Mouse (Mus musculus) liver, embryonic 14.5 days (tissue): Measurements from ENCODE around the gene Galntl6. TPM values are rescaled to one million over a fixed set of nuclear protein-coding genes. Genes with fewer than 3 reads are reported as not detected.

Source experiments
- ATAC-seq: fragments of 200-750 bp; cut with Nextera tagmentation; 2 replicates; pipeline ENCODE4 v1.8.0; 2017; ENCODE audit warnings: moderate number of reproducible peaks, mild to moderate bottlenecking, moderate library complexity; ENCODE audit not compliant: insufficient read depth
- DNase-seq, 3 experiments: peaks; one replicate each; pipeline ENCODE4 v3.0.0-alpha.2; 2012 to 2013; ENCODE audit warnings: low read depth in 3 of 3, low spot score in 3 of 3
- H3K27ac ChIP-seq: fragments of 300-500 bp; sonication (generic); 2 replicates; pipeline ENCODE4 v1.5.1; 2014; ENCODE audit warnings: moderate library complexity, mild to moderate bottlenecking, control low read depth, inconsistent platforms
- H3K27me3 ChIP-seq: fragments of 300-500 bp; sonication (generic); 2 replicates; pipeline ENCODE4 v1.6.1; 2014; ENCODE audit warnings: mild to moderate bottlenecking, low read length, moderate library complexity; ENCODE audit not compliant: control insufficient read depth, insufficient read depth
- H3K36me3 ChIP-seq: fragments of 300-500 bp; sonication (generic); replicated peaks from 2 replicates; pipeline ENCODE4 v1.6.1; 2014; ENCODE audit warnings: low read depth; ENCODE audit not compliant: control insufficient read depth, insufficient read depth
- H3K4me1 ChIP-seq, 2 experiments: fragments of 200-500 bp in 1 of 2; fragments of 300-500 bp in 1 of 2; sonication (generic) in 1 of 2; replicated peaks; 2 replicates each; pipeline ENCODE4 v1.6.1; 2012 to 2014; ENCODE audit warnings: antibody characterized with exemption in 1 of 2, inconsistent platforms in 1 of 2, low read length in 1 of 2; ENCODE audit not compliant: control insufficient read depth in 2 of 2, insufficient read depth in 2 of 2
- H3K4me2 ChIP-seq: fragments of 300-500 bp; sonication (generic); 2 replicates; pipeline ENCODE4 v1.6.1; 2014; ENCODE audit warnings: low read depth, mild to moderate bottlenecking, control low read depth, moderate library complexity
- H3K4me3 ChIP-seq, 2 experiments: fragments of 200-500 bp in 1 of 2; fragments of 300-500 bp in 1 of 2; sonication (generic) in 1 of 2; 2 replicates each; pipeline ENCODE4 v1.5.1; 2012 to 2014; ENCODE audit warnings: low read depth in 2 of 2, low read length in 2 of 2, mild to moderate bottlenecking in 2 of 2, control low read depth in 1 of 2, inconsistent platforms in 1 of 2, moderate library complexity in 1 of 2; ENCODE audit not compliant: insufficient read depth in 1 of 2
- H3K9ac ChIP-seq: fragments of 300-500 bp; sonication (generic); replicated peaks from 2 replicates; pipeline ENCODE4 v1.6.1; 2014; ENCODE audit warnings: mild to moderate bottlenecking, control low read depth, moderate library complexity
- H3K9me3 ChIP-seq: fragments of 300-500 bp; sonication (generic); 2 replicates; pipeline ENCODE4 v1.6.1; 2016; ENCODE audit warnings: low read length, mixed read lengths; ENCODE audit not compliant: control insufficient read depth
- CTCF ChIP-seq: IDR thresholded peaks from 2 replicates; pipeline ENCODE4 v1.5.1; 2016; ENCODE audit warnings: antibody characterized with exemption, low read depth, control low read depth
- EP300 ChIP-seq: IDR thresholded peaks from 2 replicates; pipeline ENCODE4 v1.6.1; 2016; ENCODE audit warnings: antibody characterized with exemption, low read depth
- WGBS: fragments of 180-500 bp; shearing (Covaris S2); extraction: QIAGEN DNeasy Blood & Tissue Kit; methylation state at CpG from one replicate; pipeline ENCODE4 v1.1.7; 2014; ENCODE audit not compliant: insufficient replicate concordance; 5-methylcytosine and 5-hydroxymethylcytosine counted together
- polyA plus RNA-seq, 2 experiments: library from polyadenylated mRNA; depleted of rRNA in 1 of 2; stranded (reverse) in 1 of 2; unstranded in 1 of 2; fragments of >200 nt; fragmentation: Nextera tagmentation in 1 of 2; extraction: Ambion mirVana in 1 of 2; gene quantifications; 2 replicates each; pipeline versions ENCODE4 v1.2.1 to v1.2.3; 2012 to 2014

Gene Galntl6
- polyA plus RNA-seq, 2 experiments: not detected

- H3K27ac ChIP-seq: no peak overlapping the region
- DNase-seq (no peak), ATAC-seq (no peak)
- H3K4me3 ChIP-seq: no peak overlapping the region
- no peaks in the 10 kb centered on the region for H3K36me3 ChIP-seq
- H3K9ac ChIP-seq: no peak overlapping the region
- no peak for TF ChIP-seq EP300
- no peak for TF ChIP-seq CTCF
- no peaks in the 10 kb centered on the region for H3K4me1 ChIP-seq
- H3K4me2 ChIP-seq: no peak overlapping the region
- no peaks in the 10 kb centered on the region for H3K27me3 ChIP-seq
- 60% methylated on average over 4 of the region's 4 CpGs for WGBS
- no peaks in the 10 kb centered on the region for H3K9me3 ChIP-seq
Observed at GRCm38 (mm10) chr8:58291487-58291886, 621.0 kb downstream of the Galntl6 start.

GRCm38 (mm10) chr8:58290080-58290479 lies 622.4 kb downstream of the Galntl6 start:
- H3K4me3 ChIP-seq: no peak overlapping the region
- H3K27me3 ChIP-seq: no peaks in the 10 kb centered on the region
- TF ChIP-seq EP300: no peak
- TF ChIP-seq CTCF: no peak
- H3K9me3 ChIP-seq: no peaks in the 10 kb centered on the region
- H3K9ac ChIP-seq: no peak overlapping the region
- H3K27ac ChIP-seq: no peak overlapping the region
- no peak for ATAC-seq
- H3K4me2 ChIP-seq: no peak overlapping the region
- H3K4me1 ChIP-seq: no peaks in the 10 kb centered on the region
- no peak for DNase-seq
- no peaks in the 10 kb centered on the region for H3K36me3 ChIP-seq

- DNase-seq (no peak), ATAC-seq (no peak)
- Histone ChIP-seq H3K36me3 (no peaks in the 10 kb centered on the region), H3K27me3 (no peaks in the 10 kb centered on the region), H3K9me3 (no peaks in the 10 kb centered on the region), H3K4me1 (no peaks in the 10 kb centered on the region), H3K9ac (no peak overlapping the region), H3K4me2 (no peak overlapping the region), H3K4me3 (no peak overlapping the region), H3K27ac (no peak overlapping the region)
- 66% methylated on average over 2 of the region's 2 CpGs for WGBS
- TF ChIP-seq CTCF: no peak
- no peak for TF ChIP-seq EP300
Observed at GRCm38 (mm10) chr8:58265485-58265884, 647.0 kb downstream of the Galntl6 start.

GRCm38 (mm10) chr8:58258577-58259315 lies 653.7 kb downstream of the Galntl6 start:
- Histone ChIP-seq H3K27ac (no peak overlapping the region), H3K4me3 (no peak overlapping the region), H3K27me3 (no peaks in the 10 kb centered on the region), H3K36me3 (no peaks in the 10 kb centered on the region), H3K4me1 (no peaks in the 10 kb centered on the region), H3K9ac (no peak overlapping the region), H3K4me2 (no peak overlapping the region), H3K9me3 (no peaks in the 10 kb centered on the region)
- no peak for ATAC-seq
- TF ChIP-seq EP300 (no peak), CTCF (no peak)
- no peak for DNase-seq
- WGBS: 65% methylated on average over 2 of the region's 2 CpGs

GRCm38 (mm10) chr8:58253620-58254019 lies 658.8 kb downstream of the Galntl6 start:
- H3K4me3 ChIP-seq: no peak overlapping the region
- DNase-seq: no peak
- H3K9ac ChIP-seq: no peak overlapping the region
- no peak for TF ChIP-seq EP300
- no peak for TF ChIP-seq CTCF
- H3K27ac ChIP-seq: no peak overlapping the region
- H3K9me3 ChIP-seq: no peaks in the 10 kb centered on the region
- H3K27me3 ChIP-seq: no peaks in the 10 kb centered on the region
- H3K36me3 ChIP-seq: no peaks in the 10 kb centered on the region
- H3K4me2 ChIP-seq: no peak overlapping the region
- WGBS: 56% methylated on average over 1 of the region's 1 CpGs
- ATAC-seq: no peak
- no peaks in the 10 kb centered on the region for H3K4me1 ChIP-seq
